Mouse (Mus musculus) erythroblast, embryonic 14.5 days (primary cell): ENCODE data around the gene Gipc1. TPM values are rescaled to one million over a fixed set of nuclear protein-coding genes. Genes with fewer than 3 reads are reported as not detected.

Experiments used
- H3K27me3 ChIP-seq: 2 replicates; pipeline ENCODE4 v1.6.1; 2012; ENCODE audit warnings: inconsistent platforms; ENCODE audit not compliant: control insufficient read depth
- H3K36me3 ChIP-seq: 2 replicates; pipeline ENCODE4 v1.6.1; 2012; ENCODE audit warnings: mild to moderate bottlenecking, inconsistent platforms; ENCODE audit not compliant: control insufficient read depth
- H3K4me1 ChIP-seq: 2 replicates; pipeline ENCODE4 v1.6.1; 2012; ENCODE audit warnings: inconsistent platforms; ENCODE audit not compliant: control insufficient read depth
- H3K4me3 ChIP-seq: replicated peaks from 2 replicates; pipeline ENCODE3; 2012; ENCODE audit warnings: moderate library complexity, mild to moderate bottlenecking, inconsistent platforms
- H3K9me3 ChIP-seq: 2 replicates; pipeline ENCODE4 v1.6.1; 2012; ENCODE audit warnings: low read length, inconsistent platforms, mixed read lengths; ENCODE audit not compliant: control insufficient read depth
- GATA1 ChIP-seq: IDR thresholded peaks from 2 replicates; pipeline ENCODE4 v1.6.1; 2012; ENCODE audit warnings: low read length, inconsistent platforms, mixed read lengths
- TAL1 ChIP-seq: IDR thresholded peaks from 3 replicates; pipeline ENCODE4 v1.6.1; 2012; ENCODE audit warnings: low read length, inconsistent platforms, mixed read lengths
- polyA plus RNA-seq: library from polyadenylated mRNA; stranded (reverse); fragments of >175 nt; gene quantifications from 2 replicates; pipeline ENCODE4 v1.2.3, GENCODE M21; 2012

The Gipc1 gene
- polyA plus RNA-seq, 1 experiment = 10.0 TPM

- Histone ChIP-seq H3K9me3 (no peaks in the 10 kb centered on the region), H3K27me3 (no peaks in the 10 kb centered on the region), H3K36me3 (peaks cover 41% of the 10 kb centered on the region), H3K4me1 (peaks cover 18% of the 10 kb centered on the region), H3K4me3 (no peak overlapping the region)
- no peak for TF ChIP-seq GATA1
- no peak for TF ChIP-seq TAL1
Measured at GRCm38 (mm10) chr8:83617111-83617510, 35.4 kb upstream of the Gipc1 start.

GRCm38 (mm10) chr8:83618566-83618965 lies 33.9 kb upstream of the Gipc1 start:
- H3K36me3 ChIP-seq = peaks cover 26% of the 10 kb centered on the region
- H3K27me3 ChIP-seq = no peaks in the 10 kb centered on the region
- H3K4me1 ChIP-seq = peaks cover 26% of the 10 kb centered on the region
- TF ChIP-seq TAL1 (no peak), GATA1 (no peak)
- no peak overlapping the region for H3K4me3 ChIP-seq
- no peaks in the 10 kb centered on the region for H3K9me3 ChIP-seq

DNA sequence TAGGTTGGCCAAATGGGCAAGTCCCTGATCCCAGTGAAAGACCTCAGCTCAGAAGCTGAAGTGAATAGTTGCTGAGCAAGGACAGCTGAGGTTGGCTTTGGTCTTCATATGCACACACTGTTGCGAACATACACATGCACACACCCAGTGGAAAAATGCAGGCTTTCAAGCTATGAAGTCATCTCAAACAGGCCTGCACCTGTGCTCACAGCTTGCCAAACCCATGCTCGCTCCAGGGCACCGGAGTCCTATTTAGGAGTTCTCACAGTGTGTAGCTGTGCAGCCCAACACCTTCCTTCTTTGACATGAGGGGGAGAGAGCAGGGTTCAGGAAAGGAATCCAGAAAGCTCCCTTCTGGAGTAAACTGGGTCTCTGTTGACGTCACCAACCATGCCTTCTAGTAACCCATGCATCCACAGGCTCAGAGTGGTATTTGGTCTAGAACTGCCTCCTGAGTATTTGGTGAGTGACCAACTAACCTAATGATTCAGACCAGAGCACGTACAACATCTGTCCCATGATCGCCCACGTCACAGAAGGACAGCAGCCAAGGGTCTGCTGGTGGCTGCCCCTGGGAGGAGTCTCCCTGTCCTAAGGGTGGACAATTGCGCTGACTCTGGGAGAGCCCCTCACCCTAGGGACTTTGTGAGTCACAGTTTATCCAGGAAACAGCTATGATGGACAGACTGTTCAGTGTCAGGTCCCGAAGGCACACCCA lies 32.8 kb upstream of the Gipc1 start:
- TF ChIP-seq GATA1 = no peak
- H3K4me1 ChIP-seq = peaks cover 35% of the 10 kb centered on the region
- peaks cover 17% of the 10 kb centered on the region for H3K36me3 ChIP-seq
- no peaks in the 10 kb centered on the region for H3K27me3 ChIP-seq
- no peak overlapping the region for H3K4me3 ChIP-seq
- no peaks in the 10 kb centered on the region for H3K9me3 ChIP-seq

DNA sequence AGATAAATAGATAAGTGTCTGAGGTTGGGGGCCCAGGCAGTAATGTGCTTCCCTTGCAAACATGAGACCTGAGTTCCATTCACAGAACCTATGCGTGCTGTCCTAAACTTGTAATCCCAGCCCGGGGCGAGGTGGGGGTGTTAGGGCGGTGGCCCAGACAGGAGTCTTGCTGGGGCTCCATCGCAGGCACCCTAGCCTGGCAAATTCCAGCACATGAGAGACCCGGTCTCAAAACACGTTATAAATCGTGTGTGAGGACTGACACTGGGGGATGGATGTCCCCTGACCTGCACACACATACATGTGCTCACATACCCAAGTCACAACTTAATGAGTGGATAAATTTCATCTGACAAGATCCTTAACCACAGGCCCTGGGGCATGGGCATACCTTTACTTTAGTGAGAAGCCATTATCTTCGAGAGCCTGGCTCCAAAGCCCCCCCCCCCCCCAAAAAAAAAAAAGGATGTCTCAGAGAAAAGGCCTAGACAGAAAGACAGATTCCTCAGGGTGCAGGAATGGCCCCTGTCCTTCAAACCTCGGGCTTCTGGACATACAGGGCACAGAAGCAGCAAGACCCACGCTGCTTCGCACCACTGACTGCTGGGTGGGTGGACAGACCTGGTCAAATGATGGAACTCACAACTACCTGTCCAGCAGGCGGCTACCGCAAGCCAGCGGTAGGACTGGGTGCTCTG lies 30.6 kb upstream of the Gipc1 start:
- TF ChIP-seq TAL1 (no peak), GATA1 (no peak)
- no peaks in the 10 kb centered on the region for H3K36me3 ChIP-seq
- no peaks in the 10 kb centered on the region for H3K9me3 ChIP-seq
- H3K27me3 ChIP-seq = no peaks in the 10 kb centered on the region
- peak overlapping the region; percentile 67 for H3K4me3 ChIP-seq
- peaks cover 46% of the 10 kb centered on the region for H3K4me1 ChIP-seq

DNA sequence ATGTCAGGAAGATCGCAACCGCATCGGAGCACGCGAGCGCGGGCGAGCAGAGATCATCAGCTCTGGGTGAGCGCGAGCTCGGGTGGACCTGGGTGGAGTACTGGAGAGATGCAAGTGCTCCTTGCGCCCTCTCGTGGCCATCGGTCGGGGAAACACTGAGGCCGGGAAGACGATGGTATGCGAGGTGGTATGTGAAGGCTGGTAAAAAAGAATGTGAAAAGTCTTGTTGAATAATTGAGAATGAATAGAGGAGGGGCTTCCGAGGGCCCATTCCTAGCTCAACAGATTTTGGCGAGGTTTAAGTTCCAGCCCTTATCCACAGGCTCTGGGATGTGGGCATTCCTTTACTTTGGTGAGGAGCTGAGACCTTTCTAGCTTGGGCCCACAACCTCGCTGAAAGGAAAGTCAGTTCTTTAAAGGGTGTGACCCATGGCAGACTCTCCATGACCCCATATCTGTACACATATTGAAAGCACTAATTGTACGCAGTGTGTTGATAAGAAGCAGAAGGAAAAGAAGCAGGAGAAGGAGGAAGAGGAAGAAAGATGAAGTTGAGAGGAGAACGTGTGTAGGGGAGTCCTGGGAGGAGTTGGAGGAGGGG lies 30.0 kb upstream of the Gipc1 start:
- Histone ChIP-seq H3K4me1 (peaks cover 51% of the 10 kb centered on the region), H3K4me3 (peak overlapping the region; percentile 67), H3K27me3 (no peaks in the 10 kb centered on the region), H3K36me3 (no peaks in the 10 kb centered on the region), H3K9me3 (no peaks in the 10 kb centered on the region)
- TF ChIP-seq TAL1 (peak; percentile 44; the same call in 2 of the 3 replicates), GATA1 (no peak)

DNA sequence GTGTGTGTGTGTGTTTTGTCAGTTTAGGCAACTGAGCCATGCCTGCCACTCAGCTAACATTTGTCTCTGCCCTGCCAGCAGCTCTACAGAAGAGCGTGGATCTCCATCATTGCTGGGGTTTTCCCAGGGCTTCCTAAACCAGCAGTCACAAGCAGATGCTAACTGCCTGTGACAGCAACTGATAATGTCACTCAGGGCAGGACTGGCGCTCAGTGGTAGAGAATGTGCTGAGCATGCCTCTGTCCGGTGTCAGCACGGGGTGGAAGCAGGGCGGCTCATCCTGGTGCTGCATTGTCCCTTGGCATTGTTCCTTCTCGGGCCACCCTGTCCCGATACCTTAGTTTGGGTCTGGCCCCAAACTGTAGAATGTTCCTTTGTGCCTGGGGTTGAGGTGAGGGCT lies 28.9 kb upstream of the Gipc1 start:
- Histone ChIP-seq H3K27me3 (no peaks in the 10 kb centered on the region), H3K9me3 (no peaks in the 10 kb centered on the region), H3K36me3 (no peaks in the 10 kb centered on the region), H3K4me1 (peaks cover 51% of the 10 kb centered on the region), H3K4me3 (peak overlapping the region; percentile 67)
- TF ChIP-seq GATA1 (peak; percentile 43; the same call in 1 of the 2 replicates), TAL1 (no peak)

GRCm38 (mm10) chr8:83624739-83625138 lies 27.7 kb upstream of the Gipc1 start:
- no peaks in the 10 kb centered on the region for H3K27me3 ChIP-seq
- H3K4me1 ChIP-seq = peaks cover 55% of the 10 kb centered on the region
- H3K4me3 ChIP-seq = no peak overlapping the region
- no peaks in the 10 kb centered on the region for H3K9me3 ChIP-seq
- no peaks in the 10 kb centered on the region for H3K36me3 ChIP-seq
- TF ChIP-seq GATA1 (no peak), TAL1 (no peak)

DNA sequence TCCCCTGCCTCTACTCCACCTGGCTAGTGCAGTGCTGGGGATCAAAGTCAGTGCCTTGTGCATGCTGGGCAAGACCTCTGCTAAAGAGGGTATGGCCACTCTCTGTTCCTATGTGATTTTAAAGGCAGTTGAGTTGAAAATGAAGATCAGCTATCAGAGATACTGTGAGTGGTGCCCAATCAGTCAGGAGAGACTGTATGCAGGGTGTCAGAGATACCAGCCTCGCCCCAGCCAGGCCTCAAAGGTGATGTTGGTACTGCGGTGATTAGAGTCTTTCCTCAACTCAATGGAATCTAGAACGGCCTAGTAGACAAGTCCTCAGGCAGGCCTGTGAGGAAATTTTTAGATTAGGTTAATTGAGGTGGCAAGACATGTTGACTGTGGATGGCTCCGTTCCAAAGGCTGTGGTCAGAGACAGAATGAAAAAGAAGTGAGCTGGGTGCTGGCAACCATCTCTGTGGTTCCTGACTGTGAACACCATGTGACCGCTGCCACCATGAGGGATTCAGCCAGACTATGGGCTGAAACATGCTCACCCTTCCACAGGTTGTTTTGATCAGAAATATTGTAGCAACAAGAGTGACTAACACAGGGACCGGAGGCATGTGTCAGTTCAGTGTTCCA lies 26.7 kb upstream of the Gipc1 start:
- no peaks in the 10 kb centered on the region for H3K36me3 ChIP-seq
- H3K4me1 ChIP-seq = peaks cover 51% of the 10 kb centered on the region
- no peaks in the 10 kb centered on the region for H3K27me3 ChIP-seq
- H3K4me3 ChIP-seq = no peak overlapping the region
- no peak for TF ChIP-seq GATA1
- peak; percentile 21; the same call in 1 of the 3 replicates for TF ChIP-seq TAL1
- H3K9me3 ChIP-seq = no peaks in the 10 kb centered on the region

DNA sequence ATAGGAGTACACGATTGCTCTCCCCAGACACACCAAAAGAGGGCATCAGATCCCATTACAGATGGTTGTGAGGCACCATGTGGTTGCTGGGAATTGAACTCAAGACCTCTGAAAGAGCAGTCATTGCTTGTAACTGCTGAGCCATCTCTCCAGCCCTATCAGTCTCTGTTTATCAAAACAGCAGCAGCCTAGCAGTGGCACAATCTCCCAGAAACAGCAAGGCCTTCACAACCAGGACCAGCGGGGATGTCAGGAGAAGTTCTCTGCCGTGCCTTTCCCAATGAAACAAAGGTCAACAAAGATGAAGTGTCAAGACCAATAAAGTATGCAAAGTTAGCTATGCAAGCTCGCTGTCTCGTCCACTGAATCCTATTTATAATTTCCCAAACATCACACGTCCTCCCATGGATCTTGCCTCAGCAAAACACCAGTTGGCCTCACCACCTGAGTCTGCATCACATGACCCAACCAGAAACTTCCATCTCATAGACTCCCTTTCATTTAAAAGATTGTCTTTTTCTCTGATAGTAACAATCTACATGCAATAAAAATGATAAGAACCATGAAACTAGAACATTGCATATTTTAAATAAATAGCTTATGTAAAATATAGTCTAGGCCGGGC lies 20.3 kb upstream of the Gipc1 start:
- Histone ChIP-seq H3K9me3 (peaks cover 3% of the 10 kb centered on the region; the same call in 1 of the 2 replicates), H3K36me3 (no peaks in the 10 kb centered on the region), H3K4me1 (peaks cover 19% of the 10 kb centered on the region), H3K27me3 (peaks cover 8% of the 10 kb centered on the region), H3K4me3 (no peak overlapping the region)
- TF ChIP-seq GATA1 (peak; percentile 18; the same call in 1 of the 2 replicates), TAL1 (peak; percentile 56; the same call in 2 of the 3 replicates)
